Mouse (Mus musculus) right cerebral cortex, postnatal 25 days (tissue): ENCODE results near the gene Gla.

Experiments used
- DNase-seq: peaks from one replicate; pipeline ENCODE4 v3.0.0; 2022

Gla gene

DNA sequence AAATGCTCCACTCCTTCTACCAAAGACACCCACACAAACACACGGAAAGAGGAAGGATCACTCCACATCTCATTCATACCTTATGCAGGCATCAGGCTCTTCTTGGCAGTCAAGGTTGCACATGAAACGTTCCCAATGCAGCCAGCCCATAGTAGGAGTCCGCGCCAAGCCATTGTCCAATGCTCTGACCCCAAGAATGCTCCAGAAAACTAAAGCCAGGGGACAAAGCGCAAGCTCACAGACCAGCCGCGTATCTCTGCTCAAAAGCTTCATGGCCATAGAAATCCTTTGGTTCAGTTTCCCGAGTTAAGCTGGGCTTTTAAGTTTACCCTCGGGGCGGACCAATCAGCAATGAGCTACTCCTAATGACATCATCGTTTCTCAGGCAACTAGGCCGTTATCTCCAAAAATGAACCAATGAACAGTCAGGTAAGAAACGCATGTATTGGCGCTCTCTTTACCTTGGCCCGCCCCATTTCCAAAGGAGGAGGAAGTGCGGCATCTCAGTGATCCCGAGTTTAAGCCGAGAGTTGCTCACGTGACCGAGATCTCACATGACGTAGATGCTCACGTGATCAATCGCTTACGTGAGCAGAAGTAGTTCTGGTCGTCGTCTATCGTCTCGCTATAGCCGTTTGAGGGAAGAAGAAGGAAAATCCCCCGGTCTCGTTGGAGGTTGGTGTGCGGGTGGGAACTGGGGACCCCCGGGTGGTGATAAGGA is at the start of gene Gla, which contains the start of gene Hnrnph2:
Gene Gla, minus strand, starts transcription at position 467 of the 721 bp plus-strand sequence.
Gene Hnrnph2, plus strand, starts transcription at position 521 of the 721 bp plus-strand sequence.
- DNase-seq, result peak; percentile 84

DNA sequence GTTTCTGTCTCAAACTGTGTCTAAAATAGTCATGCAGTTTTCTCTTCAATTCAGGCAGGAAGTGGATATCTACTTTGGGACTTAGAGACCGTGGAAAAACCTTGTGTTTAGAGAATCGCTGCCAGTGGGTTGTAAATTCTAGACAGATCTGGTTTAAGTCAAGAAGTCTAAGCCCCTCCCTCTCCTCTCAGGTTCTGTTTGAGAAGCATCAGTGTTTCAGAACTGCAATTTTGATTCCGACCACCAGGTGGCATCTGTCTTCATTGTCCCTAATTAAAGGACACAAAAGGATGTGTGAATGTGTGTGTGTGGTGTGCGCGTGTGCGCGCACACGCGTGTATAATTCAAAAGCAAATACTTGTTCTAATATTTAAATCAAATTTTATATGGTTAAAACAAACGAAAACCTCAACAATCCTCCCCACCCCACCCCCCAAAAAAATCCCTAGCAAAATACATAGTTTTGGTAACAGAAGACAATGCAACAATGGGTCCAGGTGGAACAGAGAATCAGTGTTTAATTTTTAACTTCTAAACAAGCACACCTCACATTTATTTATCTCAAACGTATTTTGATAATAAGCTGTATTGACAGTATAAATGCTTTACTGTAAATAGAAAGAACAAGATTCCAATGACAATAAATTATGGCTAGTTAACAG is 47.2 kb upstream of the Gla start:
- peak; percentile 28 for DNase-seq

DNA sequence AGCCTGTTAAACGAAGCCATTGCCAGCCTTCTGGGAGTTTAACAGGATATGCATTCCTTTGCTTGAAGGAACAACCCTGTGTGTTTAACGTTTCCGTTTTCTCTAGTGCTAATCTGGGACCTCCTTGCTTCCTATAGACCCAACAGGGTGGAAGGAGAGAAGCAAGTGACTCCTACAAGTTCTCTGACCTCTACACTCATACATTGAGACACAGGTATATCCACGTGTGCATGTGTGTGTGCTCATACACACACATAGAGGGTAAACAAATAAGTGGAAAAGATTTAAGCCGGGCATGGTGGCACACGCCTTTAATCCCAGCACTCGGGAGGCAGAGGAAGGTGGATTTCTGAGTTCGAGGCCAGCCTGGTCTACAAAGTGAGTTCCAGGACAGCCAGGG is 46.5 kb upstream of the Gla start:
- no peak for DNase-seq

DNA sequence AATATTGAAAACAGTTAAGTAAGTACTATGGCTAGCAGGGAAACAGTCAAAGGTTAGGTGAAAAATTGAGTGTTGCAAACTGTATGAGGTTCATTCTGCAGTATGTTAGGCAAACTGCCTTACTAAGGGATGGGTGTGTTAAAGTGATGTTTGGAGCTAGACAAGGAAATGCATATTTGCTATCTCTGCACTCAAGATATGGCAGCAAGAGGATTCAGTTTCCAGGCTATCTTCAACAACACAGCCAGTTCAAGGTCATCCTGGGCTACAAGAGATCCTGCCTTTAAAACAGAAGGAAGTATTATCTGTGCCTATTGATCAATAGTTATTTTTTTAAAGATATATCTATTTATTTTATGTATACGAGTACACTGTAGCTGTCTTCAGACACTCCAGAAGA is 45.4 kb upstream of the Gla start:
- DNase-seq, result no peak

DNA sequence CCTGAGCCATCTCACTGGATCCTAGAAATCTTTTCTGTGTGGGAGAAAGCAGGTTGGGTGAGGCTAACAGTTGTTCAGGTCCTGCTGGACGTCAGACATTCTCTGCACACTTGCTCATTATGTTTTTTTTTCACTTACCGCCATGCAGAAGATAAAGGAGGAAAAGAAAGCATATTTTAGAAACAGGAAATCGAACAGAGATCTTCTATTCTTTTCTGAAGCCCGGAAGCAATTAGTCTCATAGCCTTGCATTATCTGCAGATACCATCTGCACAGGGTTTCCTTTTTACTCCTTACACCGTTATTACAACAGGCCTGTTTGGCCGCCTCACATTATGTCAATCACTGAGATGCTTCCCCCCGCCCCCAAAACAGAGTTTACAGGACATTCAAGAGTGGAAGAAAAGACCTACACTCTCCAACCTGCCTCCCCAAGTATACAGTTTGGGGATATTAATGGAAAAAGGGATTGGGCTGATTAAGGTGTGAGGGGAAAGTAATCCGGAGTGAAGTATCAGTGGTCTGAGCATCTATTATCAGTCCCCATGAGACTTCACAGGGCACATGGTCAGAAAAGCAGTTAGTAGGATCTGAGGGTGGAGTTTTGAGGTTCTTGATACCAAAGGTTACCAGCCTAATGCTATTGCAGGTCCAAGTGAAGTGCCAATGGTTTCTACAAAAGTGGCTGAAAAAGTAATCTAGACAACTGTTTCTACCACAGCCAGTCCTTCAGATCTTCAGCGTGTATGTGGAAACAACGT is 40.3 kb upstream of the Gla start:
- DNase-seq, result no peak

DNA sequence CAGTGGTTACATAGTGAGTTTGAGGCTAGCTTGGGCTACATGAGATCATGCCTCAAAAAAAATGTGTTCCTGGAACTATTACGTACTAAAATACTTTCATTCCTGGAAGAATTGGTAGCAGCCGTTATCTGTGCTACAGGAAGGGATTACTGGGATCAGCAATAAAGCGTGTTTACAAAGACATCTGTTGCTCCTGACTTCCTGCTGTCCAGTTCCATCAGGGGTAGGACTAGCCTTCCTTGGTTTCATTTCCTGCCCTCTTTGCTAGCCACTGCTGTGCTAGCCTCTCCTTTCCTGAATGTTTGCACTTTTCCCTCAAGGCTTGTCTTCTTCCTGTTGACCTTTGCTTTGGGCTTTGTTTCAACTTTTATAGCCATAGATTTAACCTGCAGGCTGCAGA is 34.9 kb upstream of the Gla start:
- DNase-seq, result no peak

DNA sequence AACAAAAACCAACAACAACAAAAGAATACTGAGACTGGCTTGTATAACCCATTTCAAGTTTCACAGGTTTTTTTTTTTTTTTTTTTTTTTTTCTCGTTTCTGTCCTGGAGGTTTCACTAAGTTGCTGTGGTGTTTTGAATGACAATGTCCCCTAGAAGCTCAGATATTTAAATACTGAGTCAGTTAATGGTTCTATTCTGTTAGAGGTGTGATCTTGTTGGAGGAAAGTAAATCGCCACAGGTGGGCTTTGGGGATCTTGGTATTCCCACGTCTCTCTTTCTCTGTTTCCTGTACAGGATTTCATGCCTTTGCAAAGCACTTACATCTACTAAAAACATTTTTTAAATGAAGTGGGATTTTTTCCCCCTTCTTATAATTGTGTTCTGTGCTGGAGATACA is 34.2 kb upstream of the Gla start:
- DNase-seq, result no peak

DNA sequence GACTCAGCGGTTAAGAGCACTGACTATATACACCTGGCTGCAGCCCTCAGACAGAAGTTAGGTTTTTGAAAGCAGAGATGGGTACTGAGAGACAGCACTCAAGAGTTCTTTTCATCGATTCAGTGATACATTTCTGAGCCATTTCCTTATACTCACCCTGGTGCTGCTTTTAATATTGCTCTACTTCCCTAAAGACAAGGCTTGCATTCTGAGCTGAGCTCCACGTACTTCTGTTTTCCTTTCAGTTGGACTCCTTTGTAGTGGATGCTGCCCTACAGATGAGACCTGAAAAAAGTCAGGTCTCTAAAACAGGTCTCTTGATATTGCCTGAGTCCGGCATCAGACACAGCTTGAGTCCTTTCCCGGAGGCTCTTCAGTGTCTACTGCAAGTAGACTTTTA is 31.8 kb upstream of the Gla start:
- DNase-seq, result no peak

DNA sequence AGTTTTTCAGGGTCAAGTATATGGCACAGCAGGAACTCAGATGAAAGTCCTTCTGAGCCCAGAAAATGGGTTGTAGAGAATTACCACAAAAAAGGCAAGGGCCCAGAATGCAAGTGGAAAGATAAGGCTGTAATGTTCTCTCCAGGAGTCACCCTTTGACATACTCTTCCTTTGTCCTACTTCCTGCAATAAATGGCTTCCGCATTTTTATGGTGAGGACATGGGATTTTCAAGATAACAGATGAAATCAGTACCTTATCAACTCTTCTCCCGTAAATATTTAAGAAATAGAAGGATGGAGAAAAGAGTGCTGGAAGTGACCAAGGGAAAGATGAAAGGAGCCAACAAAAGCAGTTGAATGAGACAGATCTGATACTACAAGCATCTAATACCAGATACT is 27.3 kb upstream of the Gla start:
- no peak for DNase-seq

DNA sequence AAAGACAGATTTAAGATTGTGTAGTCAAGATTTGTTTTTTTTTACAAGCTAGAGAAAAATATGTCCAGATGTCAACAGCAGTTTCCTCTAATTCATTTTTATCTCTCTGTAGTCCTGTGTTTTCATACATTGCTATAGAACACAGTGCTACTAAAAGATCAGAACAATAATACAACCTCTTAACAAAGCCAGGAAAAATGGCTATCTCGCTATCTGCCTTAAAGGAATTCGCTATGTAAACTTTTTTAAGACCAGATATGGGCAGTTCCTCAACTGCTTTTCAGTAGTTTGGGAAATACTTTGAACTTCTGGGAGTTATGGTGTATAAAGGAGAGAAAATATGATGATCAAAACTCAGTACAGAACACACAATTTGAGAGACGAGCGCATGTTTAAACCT is 22.4 kb upstream of the Gla start:
- DNase-seq, result no peak

DNA sequence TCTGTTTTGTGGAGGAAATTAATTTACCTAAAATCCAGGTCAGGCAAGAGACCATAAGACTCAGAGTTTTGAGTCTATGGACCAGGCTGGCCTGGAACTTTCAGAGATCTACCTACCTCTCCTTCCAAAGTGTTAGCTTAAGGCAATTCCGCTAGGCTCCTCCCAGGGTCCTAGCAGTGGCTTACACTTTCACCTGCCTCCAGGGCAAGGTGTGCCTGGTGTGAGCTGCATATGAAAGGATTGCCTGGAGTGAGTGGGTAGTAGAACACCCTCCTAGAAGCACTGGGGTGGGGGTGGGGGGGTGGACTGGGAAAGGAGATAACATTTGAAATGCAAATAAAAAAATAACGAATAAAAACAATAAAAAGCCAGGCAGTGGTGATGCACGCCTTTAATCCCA is 20.8 kb upstream of the Gla start:
- DNase-seq, result no peak

DNA sequence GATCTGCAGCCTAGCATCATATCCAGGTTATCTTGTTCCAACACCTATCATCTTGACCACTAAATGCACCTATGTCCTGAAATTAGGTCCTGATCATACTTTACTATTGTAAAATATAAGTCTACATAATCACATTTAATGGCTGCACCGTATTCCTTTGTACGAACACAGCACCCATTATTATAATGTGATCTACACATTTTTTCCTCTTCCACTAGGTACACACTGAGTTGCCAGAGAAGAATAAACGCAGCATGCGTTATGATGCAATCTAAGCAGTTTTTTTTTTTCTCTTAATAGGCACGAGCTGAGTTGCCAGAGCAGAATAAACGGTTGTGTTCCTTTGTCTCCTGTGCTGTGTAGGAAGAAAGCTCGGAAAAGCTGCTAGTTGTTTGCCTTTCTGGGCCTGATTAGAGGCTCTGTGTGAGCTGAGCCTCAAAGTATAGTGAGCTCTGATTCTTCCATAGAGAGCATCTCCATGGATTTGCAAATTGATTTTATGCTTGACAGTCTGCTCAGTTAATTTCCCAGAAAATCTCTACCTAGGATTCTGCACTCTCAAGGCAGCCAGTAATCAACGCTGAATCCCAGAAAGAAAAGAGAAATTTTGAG is 19.4 kb upstream of the Gla start:
- DNase-seq, result no peak

DNA sequence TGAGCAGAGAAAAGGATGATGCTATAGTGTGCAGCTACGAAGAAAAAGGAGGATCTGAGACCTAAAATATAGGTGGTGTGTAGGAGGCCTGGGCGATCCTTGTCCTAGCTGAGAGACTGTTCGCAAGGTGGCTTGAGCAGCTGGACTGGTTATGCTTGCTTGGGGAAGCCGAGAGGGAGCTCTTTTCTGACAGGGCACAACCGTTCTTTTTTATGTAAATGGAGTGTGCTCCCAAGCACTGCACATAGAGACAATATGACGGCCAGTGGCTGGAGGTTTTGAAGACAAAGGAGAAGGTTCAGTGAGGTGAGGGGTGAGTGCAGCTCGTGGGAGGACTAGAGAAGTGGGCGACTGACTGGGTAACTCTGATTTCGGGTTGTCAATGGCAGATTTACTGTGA is 18.8 kb upstream of the Gla start:
- DNase-seq, result no peak

DNA sequence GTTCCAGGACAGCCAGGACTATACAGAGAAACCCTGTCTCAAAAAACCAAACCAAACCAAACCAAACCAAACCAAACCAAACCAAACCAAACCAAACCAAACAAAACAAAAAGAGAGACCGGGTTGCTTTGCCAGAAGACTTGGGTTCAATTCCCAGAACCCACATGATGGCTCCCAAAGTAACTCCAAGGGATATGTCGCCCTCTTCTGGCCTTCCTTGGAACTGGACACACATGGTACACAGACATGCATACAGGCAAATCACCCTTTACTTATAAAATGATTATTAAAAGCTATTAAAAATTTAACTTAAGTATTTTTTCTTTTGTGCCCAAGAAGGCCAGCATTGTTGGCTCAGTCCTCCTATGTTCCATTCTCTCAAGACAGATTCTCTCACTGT is 13.4 kb upstream of the Gla start:
- no peak for DNase-seq

DNA sequence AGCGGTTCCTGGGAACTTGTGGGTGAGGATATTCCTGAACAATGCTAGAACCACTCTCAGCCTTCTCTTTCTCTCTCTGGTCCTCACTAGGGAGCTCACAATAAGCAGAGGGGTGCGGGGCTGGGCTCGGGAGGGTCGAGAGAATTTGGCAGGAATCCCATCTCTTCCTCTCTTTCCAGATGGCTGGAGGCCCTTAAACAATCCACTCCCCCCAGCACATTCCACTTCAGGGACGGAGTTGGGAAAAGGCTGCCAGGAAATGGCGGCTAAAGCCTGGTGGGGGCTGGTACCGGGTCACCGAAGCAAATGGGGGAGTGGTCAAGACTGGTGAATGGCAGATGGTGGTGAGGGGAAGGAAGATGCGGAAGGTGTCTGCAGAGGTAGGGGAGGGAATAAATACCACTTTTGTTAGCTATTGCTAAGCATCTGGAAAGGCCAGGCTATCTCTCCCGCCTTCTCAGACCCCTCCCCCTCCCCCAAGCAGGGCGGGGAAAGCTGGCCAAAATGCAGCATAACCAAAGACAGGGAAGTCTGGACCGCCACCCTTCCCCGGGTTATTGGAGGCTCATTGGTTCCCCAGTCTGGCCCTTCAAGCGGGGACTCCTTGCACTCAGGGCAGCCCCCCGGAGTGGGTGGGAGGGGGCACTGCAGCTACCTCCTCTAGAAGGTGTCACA is 11.5 kb upstream of the Gla start:
- no peak for DNase-seq

DNA sequence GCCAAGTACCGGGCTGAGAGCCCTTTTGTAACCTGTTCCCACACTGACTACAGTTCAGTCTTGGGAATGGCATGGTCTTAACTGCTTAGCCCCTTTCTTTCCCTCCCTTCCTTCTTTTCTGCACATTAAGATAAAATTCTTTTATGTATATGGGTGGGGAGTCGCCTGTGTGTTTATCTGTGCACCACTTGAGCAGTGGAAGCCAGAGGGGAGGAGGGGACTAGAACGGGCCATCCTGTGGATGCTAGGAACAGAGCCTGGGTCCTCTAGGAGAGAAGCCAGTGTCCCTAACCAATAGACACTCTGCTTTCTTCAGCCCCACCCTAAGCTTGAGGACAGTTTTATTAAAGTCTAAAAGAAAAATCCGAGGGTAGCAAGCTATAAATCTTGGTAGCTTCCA is 10.1 kb upstream of the Gla start:
- no peak for DNase-seq

DNA sequence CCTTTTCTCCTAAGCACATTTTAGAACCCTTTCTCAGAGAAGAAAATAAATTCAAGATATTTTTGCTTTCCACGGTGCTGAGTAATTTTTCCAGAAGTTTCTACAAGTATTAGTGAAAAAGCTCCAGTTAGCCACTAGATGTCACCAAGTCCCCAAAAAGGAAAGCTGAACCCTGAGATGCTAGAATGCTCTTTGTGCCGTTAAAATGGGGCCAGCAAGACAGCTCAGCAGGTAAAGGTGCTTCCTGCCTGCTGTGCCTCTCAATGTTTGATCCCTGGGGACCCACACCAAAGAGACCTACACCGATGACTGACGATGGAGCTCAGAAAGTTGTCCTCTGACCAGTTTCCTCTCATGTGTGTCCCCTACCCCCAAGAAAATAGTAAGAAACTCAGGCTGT is 8.5 kb upstream of the Gla start:
- no peak for DNase-seq

DNA sequence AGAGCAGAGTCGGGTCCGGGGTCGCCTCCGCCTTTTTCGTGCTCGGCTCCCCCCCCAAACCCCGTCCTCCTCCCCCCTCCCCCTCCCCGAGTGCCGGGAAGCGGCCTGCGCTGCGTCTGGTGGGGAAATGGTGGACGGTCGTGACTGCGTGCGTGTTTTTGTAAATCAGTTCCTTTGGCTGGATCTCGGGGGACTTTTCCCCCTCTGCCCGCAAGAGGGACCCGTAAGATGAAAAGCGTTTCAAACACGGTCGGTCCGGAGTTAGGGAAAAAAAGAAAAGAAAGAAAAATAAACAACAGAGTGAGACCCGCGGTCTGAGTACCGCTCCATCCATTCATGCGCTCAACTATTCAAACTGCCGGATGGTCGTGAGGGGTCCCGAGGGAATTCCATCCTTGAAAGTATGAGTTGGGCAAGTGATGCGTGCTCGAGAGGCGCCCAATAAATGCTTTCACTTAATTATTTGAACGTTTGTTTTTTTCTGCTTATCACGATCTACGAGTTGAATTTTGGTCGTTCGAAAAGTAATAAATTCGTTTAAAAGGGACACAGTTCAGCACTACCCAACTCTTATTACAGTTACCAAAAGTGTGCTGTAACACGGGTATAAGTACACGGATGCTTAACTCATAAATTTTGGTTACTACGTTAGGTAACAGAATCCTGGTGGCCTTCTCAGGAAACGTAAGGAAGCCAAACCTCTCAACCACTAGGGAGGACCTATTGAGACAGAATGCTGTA is 625 bp upstream of the Gla start:
- no peak for DNase-seq

DNA sequence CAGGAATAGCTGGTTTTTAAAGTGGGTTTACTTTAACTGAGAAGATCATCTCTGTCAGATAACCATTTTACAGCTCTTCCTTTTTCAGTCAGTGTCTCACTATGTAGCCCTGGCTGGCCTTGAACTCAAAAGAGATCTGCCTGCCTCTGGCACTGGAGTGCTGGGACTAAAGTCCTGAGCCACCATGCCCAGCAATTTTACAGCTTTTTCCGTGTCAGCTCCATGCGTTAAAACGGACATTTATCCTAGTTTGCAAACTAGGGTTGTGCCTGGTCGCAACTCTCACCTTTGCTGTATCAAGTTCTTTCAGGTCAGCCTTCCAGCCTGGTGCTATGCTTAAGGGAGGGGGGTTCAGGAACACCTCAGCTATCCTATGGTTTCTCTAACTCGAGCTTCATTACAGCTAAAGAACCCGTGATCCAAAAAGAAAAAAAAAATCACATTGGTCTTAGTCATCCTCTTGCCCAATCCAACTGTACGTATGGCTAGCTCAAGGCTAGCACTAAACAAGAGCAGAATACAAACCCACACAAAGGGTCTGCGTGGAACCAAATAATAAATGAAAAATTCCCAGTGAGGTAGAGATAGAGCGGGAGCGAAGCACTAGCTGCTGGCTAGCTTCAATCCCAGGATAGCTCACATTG is 881 bp downstream of the Gla start:
- DNase-seq, result no peak

DNA sequence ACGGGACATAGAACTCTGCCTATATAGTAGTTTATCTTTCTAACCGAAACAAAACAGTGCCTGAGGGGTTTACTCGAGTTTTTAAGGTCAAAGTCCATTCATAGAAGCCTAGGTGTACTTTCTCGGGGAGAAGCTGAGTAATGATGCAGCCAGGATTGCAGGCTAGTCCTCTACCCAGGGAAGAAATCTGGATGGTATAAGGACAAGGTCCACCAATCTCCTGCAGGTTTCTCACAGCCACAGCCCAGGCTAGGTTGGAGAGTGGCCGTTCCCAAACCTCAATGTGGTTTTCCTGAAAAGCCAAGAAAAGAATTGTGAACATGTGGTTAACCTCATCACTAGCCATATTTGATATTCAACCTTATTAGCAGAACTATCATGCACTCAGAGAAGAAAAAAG is 11.1 kb downstream of the Gla start:
- DNase-seq, result no peak

DNA sequence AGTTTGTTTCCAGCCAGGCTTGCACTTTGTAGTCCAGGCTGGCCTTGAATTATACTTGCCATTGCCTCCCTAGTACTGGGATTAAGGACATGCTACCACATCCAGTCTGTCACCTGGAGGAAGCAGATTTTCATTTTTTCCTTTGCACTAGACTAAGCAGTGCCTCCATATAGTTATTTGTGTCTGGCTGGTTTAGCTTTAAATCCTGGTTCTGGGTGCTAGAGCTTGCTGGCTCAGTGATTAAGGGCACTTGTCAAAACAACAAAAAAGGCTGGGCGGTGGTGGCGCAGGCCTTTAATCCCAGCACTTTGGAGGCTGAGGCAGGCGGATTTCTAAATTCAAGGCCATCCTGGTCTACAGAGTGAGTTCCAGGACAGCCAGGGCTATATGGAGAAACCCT is 11.9 kb downstream of the Gla start:
- no peak for DNase-seq

DNA sequence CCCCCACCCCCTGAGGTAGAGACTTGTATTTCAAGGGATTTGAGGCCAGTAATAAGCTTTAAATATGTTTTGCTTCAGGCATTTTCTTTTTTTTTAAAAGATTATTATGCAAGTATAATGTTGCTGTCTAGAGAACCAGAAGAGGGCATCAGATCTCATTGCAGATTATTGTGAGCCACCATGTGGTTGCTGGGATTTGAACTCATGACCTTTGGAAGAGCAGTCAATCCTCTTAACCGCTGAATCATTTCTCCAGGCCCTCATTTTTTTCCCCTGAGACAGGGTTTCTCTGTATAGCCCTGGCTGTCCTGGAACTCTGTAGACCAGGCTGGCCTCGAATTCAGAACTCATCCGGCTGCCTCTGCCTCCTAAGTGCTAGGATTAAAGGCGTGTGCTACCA is 12.7 kb downstream of the Gla start:
- no peak for DNase-seq
